Mouse (Mus musculus) MEL (cell line): ENCODE measurements at regions not wholly inside any gene's neighbourhood (a gene's known extent, or its start where the extent isn't known, plus 50 kb on each side); places are given as distances from the start of the nearest gene placed in this dataset.

Source experiments
- DNase-seq: peaks from one replicate; pipeline ENCODE4 v3.0.0; 2011; ENCODE audit warnings: low read depth, low spot score
- H3K27ac ChIP-seq: 2 replicates; pipeline ENCODE4 v1.5.1; 2012; ENCODE audit warnings: low read depth, mild to moderate bottlenecking, control low read depth, low read length, moderate library complexity; ENCODE audit not compliant: control insufficient read depth
- H3K27me3 ChIP-seq, 2 experiments: fragments of 150-350 bp in 1 of 2; sonication (generic) in 1 of 2; 2 replicates each; pipeline ENCODE4 v1.6.1; 2012; ENCODE audit warnings: low read length in 2 of 2, mild to moderate bottlenecking in 2 of 2, improper control_type of control experiment in 1 of 2, moderate library complexity in 1 of 2; ENCODE audit not compliant: insufficient read depth in 2 of 2, control insufficient read depth in 1 of 2
- H3K36me3 ChIP-seq, 2 experiments: 2 replicates each; pipeline ENCODE4 v1.6.1; 2012 to 2014; ENCODE audit warnings: low read length in 2 of 2, improper control_type of control experiment in 1 of 2, inconsistent platforms in 1 of 2, mild to moderate bottlenecking in 1 of 2; ENCODE audit not compliant: insufficient read depth in 2 of 2, control insufficient read depth in 1 of 2
- H3K4me1 ChIP-seq, 2 experiments: fragments of 150-350 bp in 1 of 2; sonication (generic) in 1 of 2; 2 replicates each; pipeline ENCODE4 v1.6.1; 2012; ENCODE audit warnings: low read length in 2 of 2, improper control_type of control experiment in 1 of 2, mild to moderate bottlenecking in 1 of 2; ENCODE audit not compliant: insufficient read depth in 2 of 2, control insufficient read depth in 1 of 2
- H3K4me3 ChIP-seq, 2 experiments: fragments of 150-350 bp in 1 of 2; sonication (generic) in 1 of 2; 2 replicates each; pipeline ENCODE4 v1.5.1; 2012; ENCODE audit warnings: low read depth in 2 of 2, low read length in 2 of 2, mild to moderate bottlenecking in 2 of 2, moderate library complexity in 2 of 2, control low read depth in 1 of 2, improper control_type of control experiment in 1 of 2; ENCODE audit not compliant: control insufficient read depth in 1 of 2, insufficient read depth in 1 of 2
- H3K79me2 ChIP-seq: 2 replicates; pipeline ENCODE4 v1.6.1; 2012; ENCODE audit warnings: mild to moderate bottlenecking, low read length, moderate library complexity; ENCODE audit not compliant: control insufficient read depth, poor library complexity, insufficient read depth
- H3K9ac ChIP-seq: 2 replicates; pipeline ENCODE4 v1.6.1; 2012; ENCODE audit warnings: low read depth, mild to moderate bottlenecking, control low read depth, low read length, moderate library complexity; ENCODE audit not compliant: control insufficient read depth, poor library complexity, severe bottlenecking
- H3K9me3 ChIP-seq: fragments of 150-350 bp; sonication (generic); replicated peaks from 2 replicates; pipeline ENCODE4 v1.6.1; 2012; ENCODE audit warnings: mild to moderate bottlenecking, low read length, improper control_type of control experiment, moderate library complexity; ENCODE audit not compliant: insufficient read depth
- CHD1 ChIP-seq: IDR thresholded peaks from 2 replicates; pipeline ENCODE4 v1.6.1; 2012; ENCODE audit warnings: low read depth, mild to moderate bottlenecking, inconsistent platforms, low read length, improper control_type of control experiment
- ELF1 ChIP-seq: IDR thresholded peaks from 2 replicates; pipeline ENCODE4 v1.6.1; 2014; ENCODE audit warnings: low read depth, mild to moderate bottlenecking, inconsistent platforms, low read length, improper control_type of control experiment, moderate library complexity
- GABPA ChIP-seq: IDR thresholded peaks from 2 replicates; pipeline ENCODE4 v1.6.1; 2012; ENCODE audit warnings: low read depth, mild to moderate bottlenecking, inconsistent platforms, low read length, improper control_type of control experiment, moderate library complexity
- HCFC1 ChIP-seq: IDR thresholded peaks from 2 replicates; pipeline ENCODE4 v1.6.1; 2012; ENCODE audit warnings: low read depth, mild to moderate bottlenecking, inconsistent platforms, low read length, improper control_type of control experiment, moderate library complexity
- JUND ChIP-seq: IDR thresholded peaks from 2 replicates; pipeline ENCODE4 v1.6.1; 2011; ENCODE audit warnings: low read depth, mild to moderate bottlenecking, improper control_type of control experiment, low read length
- KAT2A ChIP-seq: conservative IDR thresholded peaks from 2 replicates; pipeline ENCODE4 v1.6.1; 2012; ENCODE audit warnings: low read depth, low read length, improper control_type of control experiment, inconsistent platforms
- MAFK ChIP-seq: IDR thresholded peaks from 2 replicates; pipeline ENCODE4 v1.6.1; 2011; ENCODE audit warnings: low read depth, mild to moderate bottlenecking, low read length, improper control_type of control experiment, borderline replicate concordance
- MAX ChIP-seq: IDR thresholded peaks from 2 replicates; pipeline ENCODE4 v1.6.1; 2011; ENCODE audit warnings: low read length, improper control_type of control experiment
- MAZ ChIP-seq: IDR thresholded peaks from 2 replicates; pipeline ENCODE4 v1.6.1; 2012; ENCODE audit warnings: low read depth, mild to moderate bottlenecking, inconsistent platforms, low read length, improper control_type of control experiment
- MYC ChIP-seq: IDR thresholded peaks from 2 replicates; pipeline ENCODE4 v1.6.1; 2011; ENCODE audit warnings: low read depth, mild to moderate bottlenecking, low read length, improper control_type of control experiment, moderate library complexity
- RAD21 ChIP-seq: IDR thresholded peaks from 2 replicates; pipeline ENCODE4 v1.6.1; 2011; ENCODE audit warnings: mild to moderate bottlenecking, low read depth, low read length, improper control_type of control experiment
- TAL1 ChIP-seq: IDR thresholded peaks from 2 replicates; pipeline ENCODE4 v1.6.1; 2012; ENCODE audit warnings: mild to moderate bottlenecking, inconsistent platforms, low read length, moderate library complexity, mixed read lengths
- TBP ChIP-seq: IDR thresholded peaks from 2 replicates; pipeline ENCODE4 v1.8.0; 2011; ENCODE audit warnings: low read depth, low read length, improper control_type of control experiment
- TCF12 ChIP-seq: IDR thresholded peaks from 2 replicates; pipeline ENCODE4 v1.6.1; 2014; ENCODE audit warnings: low read depth, mild to moderate bottlenecking, inconsistent platforms, low read length, improper control_type of control experiment, moderate library complexity
- UBTF ChIP-seq: IDR thresholded peaks from 2 replicates; pipeline ENCODE4 v1.6.1; 2012; ENCODE audit warnings: low read depth, mild to moderate bottlenecking, inconsistent platforms, low read length, improper control_type of control experiment, moderate library complexity, borderline replicate concordance; ENCODE audit not compliant: insufficient read depth
- USF2 ChIP-seq, 2 experiments: IDR thresholded peaks; 2 replicates each; pipeline ENCODE4 v1.6.1; 2011 to 2012; ENCODE audit warnings: improper control_type of control experiment in 2 of 2, low read length in 2 of 2, borderline replicate concordance in 1 of 2, inconsistent platforms in 1 of 2, low read depth in 1 of 2, mild to moderate bottlenecking in 1 of 2; ENCODE audit not compliant: insufficient read depth in 1 of 2

DNA sequence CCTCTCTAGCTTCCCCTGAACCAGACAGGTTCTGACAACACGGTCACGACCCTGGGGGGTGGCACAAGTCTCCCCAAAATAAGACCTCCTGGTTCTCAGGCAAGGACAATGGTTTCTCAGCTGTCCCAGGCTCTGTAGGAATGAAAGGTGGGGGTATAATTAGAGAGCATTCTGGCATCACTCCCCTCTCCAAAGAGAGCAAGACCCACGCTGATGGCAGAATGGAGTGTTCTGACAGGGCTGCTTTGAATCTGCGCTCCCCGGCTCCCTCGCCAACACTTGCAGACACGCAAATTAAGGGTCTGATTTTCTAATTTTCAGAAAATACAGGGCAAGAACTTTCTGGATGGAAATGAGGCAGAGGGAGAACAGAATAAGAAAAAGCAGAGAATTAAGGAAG is 181.2 kb upstream of the Kazn start:
- H3K9ac ChIP-seq: no peak overlapping the region
- no peaks in the 10 kb centered on the region for H3K79me2 ChIP-seq
- H3K4me3 ChIP-seq: no peak overlapping the region
- H3K9me3 ChIP-seq: no peaks in the 10 kb centered on the region
- TF ChIP-seq TBP: no peak
- no peak for TF ChIP-seq UBTF
- DNase-seq: no peak
- H3K27ac ChIP-seq: no peak overlapping the region
- no peaks in the 10 kb centered on the region for H3K27me3 ChIP-seq
- no peaks in the 10 kb centered on the region for H3K4me1 ChIP-seq
- no peaks in the 10 kb centered on the region for H3K36me3 ChIP-seq

- Histone ChIP-seq H3K4me3 (no peak overlapping the region), H3K27me3 (no peaks in the 10 kb centered on the region)
- DNase-seq: no peak
These were observed 175.7 kb upstream of the Kazn start for GRCm38 (mm10) chr4:142414874-142415273.

DNA sequence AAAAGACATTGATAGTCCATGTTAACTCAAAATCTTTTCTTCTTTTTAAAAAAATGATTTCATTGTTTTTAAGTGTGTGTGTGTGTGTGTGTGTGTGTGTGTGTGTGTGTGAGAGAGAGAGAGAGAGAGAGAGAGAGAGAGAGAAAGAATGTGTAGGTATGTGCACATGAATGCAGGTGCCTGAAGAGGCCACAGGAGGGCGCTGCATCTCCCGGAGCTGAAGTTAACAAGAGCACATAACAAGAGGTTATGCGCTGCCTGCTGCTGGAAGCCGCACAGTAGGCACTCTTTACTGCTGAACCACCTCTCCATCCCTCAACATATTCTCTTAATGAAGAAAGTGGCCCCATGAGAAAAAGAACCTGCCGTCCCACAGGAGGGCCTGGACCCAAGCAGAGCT is 172.6 kb upstream of the Kazn start:
- Histone ChIP-seq H3K27ac (no peak overlapping the region), H3K9ac (no peak overlapping the region), H3K27me3 (no peaks in the 10 kb centered on the region), H3K36me3 (no peaks in the 10 kb centered on the region), H3K79me2 (no peaks in the 10 kb centered on the region)
- no peak for DNase-seq
- TF ChIP-seq RAD21 (no peak), MAX (no peak), TCF12 (no peak)
- TF ChIP-seq, all 39 proteins: peak for 0
- Histone ChIP-seq H3K4me1 (no peaks in the 10 kb centered on the region), H3K9me3 (no peaks in the 10 kb centered on the region), H3K4me3 (no peak overlapping the region)

More at GRCm38 (mm10) chr4:142414874-142415273, 175.7 kb upstream of the Kazn start:
- Histone ChIP-seq H3K27ac (no peak overlapping the region), H3K9ac (no peak overlapping the region), H3K79me2 (no peaks in the 10 kb centered on the region), H3K36me3 (no peaks in the 10 kb centered on the region), H3K4me1 (no peaks in the 10 kb centered on the region), H3K9me3 (no peaks in the 10 kb centered on the region)
- no peak for TF ChIP-seq ELF1
- no peak for TF ChIP-seq KAT2A
- TF ChIP-seq GABPA: no peak
- TF ChIP-seq HCFC1: no peak
- no peak for TF ChIP-seq MYC
- TF ChIP-seq CHD1: no peak
- TF ChIP-seq TAL1: no peak
- TF ChIP-seq MAZ: no peak
- TF ChIP-seq USF2 (IDR thresholded peaks at IDR 0.05; ENCODE audit: borderline replicate concordance in 1 of 2, insufficient read depth in 1 of 2, low read depth in 1 of 2, low read length in 2 of 2): no peak
- TF ChIP-seq JUND: no peak
- no peak for TF ChIP-seq MAFK
